Mouse (Mus musculus): ENCODE results near the gene Aox1.

DNA sequence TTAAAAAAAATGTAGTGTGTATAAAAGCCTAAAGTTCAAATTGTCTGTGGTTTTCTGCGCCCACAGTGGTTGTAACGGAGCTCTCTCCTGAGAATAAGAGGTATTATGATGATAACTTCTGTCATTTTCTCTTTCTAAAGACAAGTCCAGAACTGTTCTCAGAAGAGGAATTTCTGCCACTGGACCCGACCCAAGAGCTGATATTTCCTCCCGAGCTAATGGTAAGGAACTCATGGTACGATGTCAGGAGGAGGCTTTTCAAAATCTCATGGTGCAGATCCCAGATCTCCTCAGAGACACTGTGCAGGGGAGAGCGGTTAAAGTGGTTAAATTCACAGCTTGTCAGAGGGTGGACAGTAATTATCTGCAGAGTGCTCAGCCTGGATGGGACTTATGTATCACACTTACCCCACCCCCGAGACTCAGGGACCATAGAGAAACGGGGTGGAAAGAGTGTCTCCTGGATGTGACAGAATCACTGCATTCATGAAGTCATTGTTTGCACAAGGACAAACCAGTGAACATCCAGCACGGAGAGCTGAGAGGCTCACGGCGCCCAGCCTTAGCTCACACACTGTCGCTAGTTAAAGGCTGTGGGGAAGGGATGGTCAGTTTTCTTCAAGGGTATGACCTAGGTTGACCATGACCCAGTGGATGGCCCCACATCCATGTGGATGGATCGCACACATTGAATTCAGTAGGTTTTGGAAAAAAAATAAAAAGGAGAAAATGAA is 26.5 kb downstream of the Aox1 start:
- TF ChIP-seq CTCF (IDR thresholded peaks at IDR 0.05; ENCODE audit: low read depth, low read length) (no peak), TAL1 (conservative IDR thresholded peaks at IDR 0.05; ENCODE audit: low read depth, low read length) (no peak), POLR2AphosphoS5 (IDR thresholded peaks at IDR 0.05; ENCODE audit: insufficient replicate concordance, low read depth, low read length) (no peak)
